16 mouse cellular contexts compared by ENCODE assay signal in the genomic region with DNA sequence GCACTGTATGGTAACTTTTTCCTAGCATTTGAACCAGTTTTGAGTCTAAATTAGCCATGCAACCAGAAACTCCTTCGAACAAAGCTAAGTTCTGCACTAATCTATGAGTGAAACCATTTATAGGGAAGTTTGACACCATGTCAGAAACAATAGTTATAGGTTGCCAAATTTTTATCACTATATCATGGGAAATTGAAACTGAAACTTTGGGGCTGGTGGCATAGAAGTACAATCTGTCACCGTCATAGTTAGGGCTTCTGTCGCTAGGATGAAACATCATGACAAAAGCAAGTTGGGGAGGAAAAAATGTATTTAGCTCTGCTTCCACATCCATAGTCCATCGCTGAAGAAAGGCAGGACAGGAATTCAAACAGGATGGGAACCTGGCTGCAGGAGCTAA. TPM values are rescaled to one million over a fixed set of nuclear protein-coding genes. Genes with fewer than 3 reads are reported as not detected.
DNase-seq lines count a peak whose midpoint lies in the region; ATAC-seq and TF ChIP-seq lines count a peak whose summit lies in the region.
"Had no signal": no experiment of that assay in that cellular context is flagged by ENCODE, and none has a peak within 500 bp of the region (broad histone marks: within the 10 kb centered on the region; RNA-seq: fewer than 3 reads in every experiment).

No protein-coding gene starts in this region.

- TF ChIP-seq CTCF in G1E (IDR thresholded peaks at IDR 0.05; ENCODE audit: low read depth, low read length) = no peak

- no peaks in the 10 kb centered on the region for H3K36me3 ChIP-seq in G1E (replicated peaks)
- no peaks in the 10 kb centered on the region for H3K36me3 ChIP-seq in megakaryocyte, embryonic 14.5 days (replicated peaks; ENCODE audit: low read length)
- H3K36me3 ChIP-seq: embryonic facial prominence, embryonic 12.5 days; neural tube, embryonic 13.5 days had no signal

- DNase-seq in 416B (ENCODE audit: low read depth) = peak; percentile 21
- DNase-seq in G1E (ENCODE audit: low spot score) = no peak
- DNase-seq in induced T-regulatory cell, adult 2 months (ENCODE audit: low read depth) = peak; percentile 65
- no peak for DNase-seq in heart, postnatal 14 days
- no peak for DNase-seq in natural killer cell, adult 2 months (ENCODE audit: low spot score in 2 of 2)
- no peak for DNase-seq in cerebellum, postnatal 25 days
- DNase-seq in heart, postnatal 10 days = no peak
- DNase-seq: adrenal gland, postnatal 10 days; cerebellum, adult 18-20 months; gastrocnemius, adult 2 months; thymus, adult 18-20 months had no signal

- peaks cover 81% of the 10 kb centered on the region for H3K4me1 ChIP-seq in G1E (ENCODE audit: insufficient read depth, low read depth, low read length)
- H3K4me1 ChIP-seq in megakaryocyte, embryonic 14.5 days = peaks cover 25% of the 10 kb centered on the region

- intact Hi-C loops in heart, postnatal 14 days (cut with DNase I) = no loop called here
- intact Hi-C loops in heart, postnatal 10 days (cut with DNase I) = no loop called here

- H3K4me3 ChIP-seq in G1E (ENCODE audit: low read depth, low read length) = peak overlapping the region; percentile 36; the same call in 1 of the 2 replicates
- peak overlapping the region; percentile 57 for H3K4me3 ChIP-seq in megakaryocyte, embryonic 14.5 days (replicated peaks)
- H3K4me3 ChIP-seq: embryonic facial prominence, embryonic 12.5 days; gastrocnemius, adult 2 months; layer of hippocampus, adult 2 months; neural tube, embryonic 13.5 days had no signal

- no peak for ATAC-seq in G1E (ENCODE audit: extremely low read depth, insufficient number of reproducible peaks, low FRiP score, poor library complexity, severe bottlenecking)
- ATAC-seq: midbrain, embryonic 16.5 days had no signal

- H3K9me3 ChIP-seq in G1E (replicated peaks) = no peaks in the 10 kb centered on the region
- no peaks in the 10 kb centered on the region for H3K9me3 ChIP-seq in megakaryocyte, embryonic 14.5 days
- H3K9me3 ChIP-seq: embryonic facial prominence, embryonic 12.5 days; neural tube, embryonic 13.5 days had no signal

- H3K27me3 ChIP-seq in G1E (ENCODE audit: insufficient read depth, low read length) = no peaks in the 10 kb centered on the region
- H3K27me3 ChIP-seq in megakaryocyte, embryonic 14.5 days (replicated peaks) = peaks cover 27% of the 10 kb centered on the region
- H3K27me3 ChIP-seq: embryonic facial prominence, embryonic 12.5 days; neural tube, embryonic 13.5 days had no signal

RNA-seq across cellular contexts. Expression of a gene that starts 25.5 kb away (rescaled TPM):
- total RNA-seq in G1E (2014; fragmentation: Nextera tagmentation) (65.3 and 89.2 TPM in 2 replicates), G1E (2017) (59.3 and 68.6 TPM in 2 replicates)
- 0.96 and 1.6 TPM in 2 replicates for polyA plus RNA-seq in G1E (2012)
- polyA plus RNA-seq in megakaryocyte, embryonic 14.5 days (2012; ENCODE audit: insufficient read depth, low replicate concordance) = 0.17 TPM in 1 of 2 replicates, not detected in the other
- 10 to 100 TPM; 18.5 to 22.4 TPM for total RNA-seq in heart, postnatal 14 days (2021)
- total RNA-seq in heart, postnatal 10 days (2021) = 10 to 100 TPM; 20.5 to 21.7 TPM

Comparison
In these comparisons a context has a peak if more than half of its experiments do, and no peak if none do; other contexts are left out.
1. DNase-seq: peak in 416B (single experiment) and induced T-regulatory cell, adult 2 months (single experiment); none in G1E (single experiment), heart, postnatal 14 days (0 of 2), natural killer cell, adult 2 months (0 of 2), cerebellum, postnatal 25 days (0 of 2) and heart, postnatal 10 days (0 of 2).